Mouse (Mus musculus): ENCODE measurements around the gene Samd9l. TPM values are rescaled to one million over a fixed set of nuclear protein-coding genes. Genes with fewer than 3 reads are reported as not detected.

Samd9l gene
- polyA plus RNA-seq, 1 experiment from 2014 or later, result 1.5 TPM

Other genes with a start within 250 kb of the Samd9l start
- gene Hepacam2, start 98.7 kb upstream of the Samd9l start, polyA plus RNA-seq (2015; fragmentation: Nextera tagmentation; extraction: Ambion mirVana), result 0.97 and 1.5 TPM in 2 replicates
- gene Vps50, start 98.8 kb upstream of the Samd9l start, polyA plus RNA-seq (2015; fragmentation: Nextera tagmentation; extraction: Ambion mirVana), result 49.5 and 52.4 TPM in 2 replicates